Mouse (Mus musculus) neural tube, embryonic 10.5 days (tissue): ENCODE measurements around the gene Wdr81.
"Not testable (repeated sequence)": the region's sequence is repeated elsewhere in the genome, so short reads cannot be mapped to it uniquely, and the experiment has no call there.

ENCODE experiments used
- DNase-seq: peaks from one replicate; pipeline ENCODE4 v3.0.0-alpha.2; 2017; ENCODE audit warnings: low spot score; ENCODE audit errors: extremely low spot score

The Wdr81 gene

GRCm38 (mm10) chr11:75460844-75461742 lies 6.6 kb upstream of the Wdr81 start, which contains the start of gene Tlcd2:
Gene Tlcd2 (plus strand): TSS chr11:75461715.
- peak; percentile 98 for DNase-seq

- DNase-seq, result peak; percentile 87
Measured at GRCm38 (mm10) chr11:75460103-75460843, 5.8 kb upstream of the Wdr81 start.

GRCm38 (mm10) chr11:75459751-75460102 lies 5.2 kb upstream of the Wdr81 start:
- no peak for DNase-seq

- no peak for DNase-seq
Measured at GRCm38 (mm10) chr11:75459141-75459711, 4.7 kb upstream of the Wdr81 start.

GRCm38 (mm10) chr11:75458628-75459041 lies 4.1 kb upstream of the Wdr81 start:
- DNase-seq, result no peak

GRCm38 (mm10) chr11:75458169-75458568 lies 3.7 kb upstream of the Wdr81 start:
- no peak for DNase-seq

GRCm38 (mm10) chr11:75456440-75456871 lies 1.9 kb upstream of the Wdr81 start:
- DNase-seq, result no peak

- DNase-seq, result not testable (repeated sequence)
Measured at GRCm38 (mm10) chr11:75455971-75456370, 1.5 kb upstream of the Wdr81 start.

- no peak for DNase-seq
Measured at GRCm38 (mm10) chr11:75455041-75455736, 672 bp upstream of the Wdr81 start.

- no peak for DNase-seq
Measured at GRCm38 (mm10) chr11:75452812-75453557, 1.5 kb downstream of the Wdr81 start.

- no peak for DNase-seq
Measured at GRCm38 (mm10) chr11:75452081-75452480, 2.4 kb downstream of the Wdr81 start.

GRCm38 (mm10) chr11:75450936-75451335 lies 3.6 kb downstream of the Wdr81 start:
- no peak for DNase-seq

- DNase-seq, result no peak
Measured at GRCm38 (mm10) chr11:75450304-75450908, 4.1 kb downstream of the Wdr81 start.

GRCm38 (mm10) chr11:75449695-75450094 lies 4.8 kb downstream of the Wdr81 start:
- no peak for DNase-seq

GRCm38 (mm10) chr11:75448575-75448974 lies 5.9 kb downstream of the Wdr81 start:
- DNase-seq, result no peak

GRCm38 (mm10) chr11:75443711-75444110 lies 10.8 kb downstream of the Wdr81 start:
- DNase-seq, result no peak

- DNase-seq, result no peak
Measured at GRCm38 (mm10) chr11:75441601-75442000, 12.9 kb downstream of the Wdr81 start.

- no peak for DNase-seq
Measured at GRCm38 (mm10) chr11:75441034-75441433, 13.5 kb downstream of the Wdr81 start.

- DNase-seq, result no peak
Measured at GRCm38 (mm10) chr11:75439951-75440350, 14.6 kb downstream of the Wdr81 start.

- no peak for DNase-seq
Measured at GRCm38 (mm10) chr11:75439363-75439762, 15.2 kb downstream of the Wdr81 start, which contains the start of gene Serpinf2. Gene Serpinf2 (minus strand): TSS chr11:75439591.
